Mouse (Mus musculus): ENCODE results near the gene Itsn1.

Gene Itsn1

DNA sequence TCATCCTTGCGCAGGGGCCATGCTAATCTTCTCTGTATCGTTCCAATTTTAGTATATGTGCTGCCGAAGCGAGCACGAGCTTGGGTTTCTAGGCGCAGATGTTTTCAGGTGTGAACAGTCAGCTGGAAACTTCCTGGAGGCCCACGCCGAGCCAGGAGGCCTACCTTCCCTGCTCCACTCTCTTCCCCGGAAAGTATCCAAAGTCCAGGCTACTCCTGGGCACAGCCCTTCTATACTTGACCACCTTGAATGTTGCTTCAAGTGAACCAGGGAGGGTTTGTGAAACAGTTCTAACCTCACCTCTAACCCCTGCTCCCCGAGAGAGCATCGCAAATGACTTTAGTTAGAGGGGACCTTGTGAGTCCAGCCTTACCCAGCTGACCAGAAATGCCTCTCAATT lies 192.3 kb downstream of the Itsn1 start:
- no peak for DNase-seq

DNA sequence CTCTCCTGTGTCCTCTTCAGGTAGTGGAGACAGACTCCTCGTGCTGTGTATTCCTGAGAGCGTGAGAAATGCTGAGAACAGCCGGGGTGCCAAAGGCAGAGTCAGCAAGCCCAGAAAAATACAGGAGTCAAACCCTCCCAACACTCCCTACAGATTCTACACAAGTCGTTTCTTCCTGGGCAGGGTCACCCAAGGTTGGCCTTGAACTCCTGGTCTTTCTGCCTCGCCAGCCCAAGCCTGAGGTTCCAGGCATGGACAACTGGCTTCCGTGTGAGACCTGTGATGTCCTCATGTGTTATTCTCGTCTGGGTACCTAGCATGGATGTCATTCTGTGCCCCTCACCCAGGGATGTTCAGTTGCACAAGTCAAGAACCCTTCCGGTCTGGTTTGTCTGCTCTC lies 193.9 kb downstream of the Itsn1 start:
- DNase-seq, result no peak

DNA sequence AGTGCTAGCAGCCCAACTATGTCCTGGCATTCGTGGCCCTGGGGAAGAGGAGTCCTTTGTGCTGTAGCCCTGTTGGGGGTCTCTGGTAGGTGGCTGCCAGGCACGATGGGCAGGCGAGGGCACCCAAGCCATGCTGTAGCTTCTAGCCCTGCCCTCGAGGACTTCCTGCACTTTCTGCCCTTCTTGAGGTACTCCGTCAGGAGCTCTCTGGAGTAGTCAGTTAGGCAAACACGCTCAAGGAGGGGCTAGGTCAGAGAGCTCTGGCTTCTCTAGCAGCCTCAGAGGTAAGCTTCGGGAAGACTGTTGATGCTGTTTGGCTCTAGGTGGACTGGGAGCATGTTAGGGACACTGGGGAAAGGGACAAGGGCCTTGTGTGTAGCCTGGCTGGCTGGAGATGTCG lies 195.3 kb downstream of the Itsn1 start:
- DNase-seq, result no peak

DNA sequence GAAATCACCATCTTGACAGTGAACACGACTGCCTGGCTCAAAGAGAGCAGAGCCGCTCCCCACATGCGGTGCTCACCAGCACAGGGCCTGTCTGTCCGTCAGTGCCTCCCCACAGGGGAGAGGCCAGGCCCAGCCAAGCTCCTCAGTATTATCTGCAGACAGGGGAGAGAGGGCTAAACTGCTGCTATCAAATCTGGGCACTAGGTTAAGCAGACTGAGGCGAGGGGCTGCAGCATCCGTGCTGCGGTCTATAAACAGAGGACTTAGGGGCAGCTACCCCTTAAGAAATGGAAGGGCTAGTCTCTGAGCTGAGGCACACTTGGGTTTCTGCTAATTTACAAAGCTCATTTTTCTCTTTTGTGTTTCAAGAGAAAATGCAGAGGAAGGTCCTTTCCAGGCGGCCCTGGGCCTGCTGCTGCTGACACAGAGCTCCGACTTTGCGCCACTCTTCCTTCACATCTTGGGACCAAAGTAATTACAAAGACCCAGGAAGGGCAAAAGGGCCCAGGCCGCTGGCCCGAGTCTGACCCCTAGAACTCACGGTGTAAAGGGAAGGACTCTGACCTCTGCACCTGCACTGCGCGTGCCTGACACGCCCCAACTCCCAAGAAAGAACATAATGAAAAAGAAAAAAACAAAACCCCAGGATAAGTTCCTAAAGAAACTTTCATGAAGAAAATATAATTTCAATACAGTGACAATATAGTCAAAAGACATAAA lies 199.0 kb downstream of the Itsn1 start:
- DNase-seq, result no peak

DNA sequence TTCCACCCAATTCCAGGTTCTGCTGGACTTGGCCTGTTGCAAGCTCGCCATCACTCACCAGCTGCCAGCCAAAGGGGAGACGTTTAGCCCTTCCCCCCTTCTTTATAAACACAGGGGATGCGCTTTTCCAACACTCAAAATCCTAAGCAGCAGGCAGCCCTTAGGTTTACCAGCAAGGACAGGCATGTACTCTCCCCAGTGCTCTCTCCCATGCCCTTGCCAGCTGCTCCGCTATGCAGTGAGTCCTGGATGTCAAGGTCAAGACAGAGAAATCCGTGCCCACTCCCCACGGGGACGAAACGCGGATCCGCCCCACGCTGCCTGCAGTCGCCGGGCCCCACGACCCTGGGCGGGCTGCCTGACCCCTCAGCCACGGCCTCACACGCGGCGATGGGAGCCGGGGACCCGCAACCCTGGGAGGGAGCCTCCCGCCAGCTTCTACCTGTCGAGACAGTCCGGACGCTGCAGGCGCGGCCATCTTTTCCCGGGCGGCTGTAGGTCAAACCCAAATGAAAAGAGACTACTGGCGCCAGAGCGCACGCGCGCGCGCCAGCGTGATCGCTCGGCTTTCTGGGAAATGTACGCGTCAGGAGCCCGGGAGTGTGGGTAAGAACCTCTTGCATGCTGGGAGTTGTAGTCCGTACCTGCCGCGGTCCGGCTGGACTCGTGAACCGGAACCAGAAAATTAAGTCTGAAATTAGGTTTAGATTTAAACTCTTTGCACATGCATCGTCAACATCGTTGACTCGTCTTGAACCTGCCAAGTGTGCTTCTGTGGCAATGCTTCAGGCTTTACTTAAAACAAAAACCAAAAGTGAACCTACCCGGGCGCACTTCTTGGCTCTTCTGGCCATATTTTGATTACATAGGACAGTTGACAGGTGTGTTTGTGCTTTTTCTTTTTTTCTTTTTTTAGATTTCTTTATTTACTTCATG lies 202.3 kb downstream of the Itsn1 start:
- DNase-seq, result peak; percentile 91

DNA sequence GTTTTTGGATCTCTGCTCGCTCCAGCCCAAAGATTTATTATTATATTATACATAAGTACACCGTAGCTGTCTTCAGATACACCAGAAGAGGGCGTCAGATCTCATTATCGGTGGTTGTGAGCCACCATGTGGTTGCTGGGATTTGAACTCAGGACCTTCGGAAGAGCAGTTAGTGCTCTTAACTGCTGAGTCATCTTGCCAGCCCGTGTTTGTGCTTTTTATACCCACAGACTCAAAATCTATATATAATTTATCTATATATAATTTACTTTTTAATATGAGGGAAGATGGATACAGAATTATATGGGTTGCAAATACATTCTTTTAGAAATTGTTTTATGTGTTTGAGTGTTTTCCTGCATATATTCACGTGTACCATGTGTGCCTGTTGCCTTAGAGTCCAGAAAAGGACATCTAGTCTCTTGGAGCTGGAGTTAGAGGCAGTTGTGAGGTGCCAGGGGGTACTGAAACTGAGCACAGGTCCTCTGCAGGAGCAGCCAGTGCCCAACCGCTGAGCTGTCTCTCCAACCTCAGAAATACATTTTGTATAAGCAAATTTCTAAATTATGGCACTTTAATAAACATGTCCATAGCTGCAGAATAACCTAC lies 203.1 kb downstream of the Itsn1 start:
- no peak for DNase-seq

DNA sequence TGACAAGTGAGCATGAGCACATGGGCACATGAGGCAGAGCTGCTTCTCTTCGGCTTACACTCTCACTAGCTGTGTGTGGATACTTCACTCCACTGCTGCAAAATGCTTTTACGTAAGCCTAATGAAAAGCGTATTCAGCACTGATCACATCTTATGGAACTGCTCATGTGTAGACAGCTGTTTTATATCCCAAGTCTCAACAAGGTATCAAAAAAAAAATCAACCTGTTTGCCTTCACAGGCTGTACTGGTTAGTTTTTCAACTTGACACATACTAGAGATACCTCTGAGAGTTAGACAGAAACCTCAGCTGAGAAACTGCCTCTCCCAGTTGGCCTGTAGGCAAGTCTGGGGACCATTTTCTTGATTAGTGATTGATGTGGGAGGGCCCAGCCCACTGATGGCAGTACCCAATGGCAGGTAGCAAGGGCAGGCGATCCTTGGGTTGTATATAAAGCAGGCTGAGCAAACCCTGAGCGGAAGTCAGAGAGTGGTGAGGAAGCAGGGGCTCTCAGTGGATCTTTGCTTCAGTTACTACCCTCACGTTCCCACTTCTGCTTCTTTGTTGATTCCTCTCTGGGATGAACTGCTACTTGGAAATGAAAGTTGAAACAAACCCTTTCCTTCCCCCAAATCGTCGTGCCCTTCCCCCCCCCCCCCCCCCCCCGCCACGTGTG lies 203.9 kb downstream of the Itsn1 start:
- no peak for DNase-seq

DNA sequence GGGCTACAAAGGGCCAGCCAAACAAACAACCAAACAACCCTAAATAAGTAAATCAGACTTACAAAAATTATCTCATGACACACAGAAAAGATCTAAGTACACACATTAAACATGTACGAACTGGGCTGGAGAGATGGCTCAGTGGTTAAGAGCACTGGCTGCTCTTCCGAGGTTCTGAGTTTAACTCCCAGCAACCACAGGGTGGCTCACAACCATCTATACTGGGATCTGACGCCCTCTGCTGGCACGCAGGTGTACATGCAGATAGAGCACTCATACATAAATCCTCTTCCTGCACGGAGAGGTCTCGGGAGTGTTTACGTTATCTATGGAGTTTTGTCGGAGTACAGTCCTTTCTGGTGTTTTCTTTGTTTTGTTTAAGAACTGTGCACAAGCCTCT lies 206.0 kb downstream of the Itsn1 start:
- DNase-seq, result peak; percentile 73

DNA sequence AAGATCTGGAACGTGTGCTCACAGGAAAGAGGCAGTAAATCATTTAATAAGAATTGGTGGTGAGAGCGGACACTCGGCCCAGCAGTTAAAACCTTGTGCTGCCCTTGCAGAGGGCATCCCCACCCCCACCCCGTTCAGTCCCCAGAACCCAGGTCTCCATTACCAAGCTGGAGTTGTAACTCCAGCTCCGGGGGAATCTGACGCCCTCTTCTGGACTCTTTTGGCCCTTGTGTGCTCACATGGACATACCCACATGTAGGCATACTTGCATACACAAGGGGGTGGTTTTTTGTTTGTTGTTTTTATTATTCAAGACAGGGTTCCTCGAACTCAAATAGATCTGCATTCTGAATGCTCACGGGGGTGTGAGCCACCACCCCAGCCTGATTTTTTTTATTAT lies 206.6 kb downstream of the Itsn1 start:
- DNase-seq, result no peak

DNA sequence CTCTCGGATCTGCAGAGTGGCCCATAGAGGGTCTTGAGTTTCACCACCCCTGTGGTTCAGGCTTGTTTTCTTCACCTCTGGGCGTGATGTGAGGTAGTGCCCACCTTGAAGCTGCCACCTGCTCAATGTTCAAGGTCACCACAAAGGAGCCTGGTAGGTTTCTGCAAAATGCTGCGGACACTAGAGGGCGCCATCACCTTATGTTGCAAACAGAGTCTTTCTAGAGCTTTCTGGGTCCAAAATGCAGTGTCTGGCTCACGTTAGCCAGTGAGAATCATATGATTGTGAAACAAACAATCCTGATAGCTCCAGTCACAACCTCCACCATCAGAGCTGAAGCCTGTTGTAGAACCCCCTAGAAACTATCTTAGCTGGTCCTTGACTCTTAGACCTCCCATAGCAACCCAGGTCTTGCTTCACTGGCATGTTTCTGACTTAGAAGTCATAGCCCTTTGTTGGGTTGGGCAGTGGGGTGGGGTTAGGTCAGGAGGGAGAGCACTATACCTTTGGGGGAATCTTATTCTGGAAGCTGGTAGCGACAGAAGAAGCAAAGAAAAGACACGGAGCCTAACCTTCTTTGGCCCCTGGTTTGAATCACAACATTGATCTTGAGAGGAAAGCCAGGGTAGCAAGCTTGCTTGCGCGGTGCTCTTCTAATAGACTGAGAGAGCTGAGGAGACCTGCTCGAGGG lies 207.4 kb downstream of the Itsn1 start:
- peak; percentile 92 for DNase-seq

DNA sequence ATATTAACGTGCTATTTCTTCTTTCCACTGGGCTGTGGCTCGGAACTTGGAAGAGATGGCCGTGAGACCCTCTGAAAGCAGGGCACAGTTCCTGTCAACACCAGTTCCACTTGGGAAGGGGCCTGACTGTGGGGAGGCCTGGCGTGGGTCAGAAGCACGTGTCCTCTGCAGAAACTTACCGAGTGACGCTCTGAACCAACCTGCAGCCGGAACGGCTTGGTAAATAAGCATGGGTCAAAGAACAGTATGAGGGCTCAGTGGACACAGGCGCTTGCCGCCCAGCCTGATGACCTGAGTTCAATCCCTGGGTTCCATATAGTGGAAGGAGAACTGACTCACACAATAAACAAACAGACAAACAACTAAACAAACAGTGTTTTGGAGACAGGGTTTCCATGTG lies 208.2 kb downstream of the Itsn1 start:
- DNase-seq, result no peak

DNA sequence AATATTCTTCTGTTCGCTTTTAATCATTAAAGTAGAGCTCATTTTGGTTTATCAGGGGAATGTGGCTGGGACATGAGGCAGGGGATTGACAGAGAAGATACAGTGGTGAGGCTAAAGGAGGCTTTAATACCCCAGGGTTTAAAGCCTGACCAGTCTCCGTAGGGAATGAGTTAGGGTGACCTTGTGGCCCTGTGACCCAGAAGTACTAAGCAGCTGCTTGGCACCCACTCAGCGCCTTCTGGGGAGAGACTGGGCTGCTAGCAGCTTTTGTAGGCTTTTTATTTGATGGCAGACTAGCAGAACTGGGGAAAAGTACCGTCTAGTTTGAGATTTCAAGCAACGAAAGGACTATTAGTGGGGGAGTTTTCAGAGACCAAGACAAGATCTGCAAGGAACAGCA lies 209.1 kb downstream of the Itsn1 start:
- no peak for DNase-seq

DNA sequence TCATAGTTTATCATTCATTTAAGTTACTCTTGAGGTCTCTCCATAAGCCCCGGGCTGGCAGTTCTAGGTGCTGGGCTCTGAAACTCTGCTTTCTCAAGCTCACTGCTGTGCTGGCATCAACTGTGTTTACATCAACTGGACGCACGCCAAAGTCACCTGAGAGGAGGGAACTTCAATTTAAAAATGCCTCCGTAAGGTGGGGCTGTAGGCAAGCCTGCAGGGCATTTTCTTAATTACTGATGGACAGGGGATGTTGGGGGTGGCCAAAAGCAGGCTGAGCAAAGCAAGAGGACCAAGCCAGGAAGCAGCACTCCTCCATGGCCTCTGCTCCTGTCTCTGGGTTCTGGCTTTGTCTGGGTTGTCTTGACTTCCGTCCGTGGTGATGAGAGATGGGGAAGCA lies 211.6 kb downstream of the Itsn1 start:
- DNase-seq, result no peak

DNA sequence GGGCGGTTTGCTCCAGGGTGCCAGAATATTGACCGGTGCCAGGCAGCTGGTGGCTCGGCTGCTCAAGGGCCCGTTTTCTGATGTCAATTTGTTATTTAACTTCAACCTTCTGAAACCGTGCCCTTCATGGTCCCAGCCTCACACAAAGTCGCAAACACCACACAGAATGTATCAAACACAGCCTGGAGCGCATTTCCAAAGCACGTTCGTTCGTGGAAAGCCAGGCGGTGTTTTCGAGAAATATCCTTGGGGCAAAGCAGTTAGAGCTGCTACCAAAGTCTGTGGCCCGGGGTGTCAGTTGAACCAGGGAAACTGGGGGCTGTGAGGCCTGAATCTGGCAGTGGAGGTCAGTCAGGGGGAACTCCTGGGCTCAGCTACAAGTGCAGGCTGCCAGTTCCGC lies 213.1 kb downstream of the Itsn1 start:
- no peak for DNase-seq

DNA sequence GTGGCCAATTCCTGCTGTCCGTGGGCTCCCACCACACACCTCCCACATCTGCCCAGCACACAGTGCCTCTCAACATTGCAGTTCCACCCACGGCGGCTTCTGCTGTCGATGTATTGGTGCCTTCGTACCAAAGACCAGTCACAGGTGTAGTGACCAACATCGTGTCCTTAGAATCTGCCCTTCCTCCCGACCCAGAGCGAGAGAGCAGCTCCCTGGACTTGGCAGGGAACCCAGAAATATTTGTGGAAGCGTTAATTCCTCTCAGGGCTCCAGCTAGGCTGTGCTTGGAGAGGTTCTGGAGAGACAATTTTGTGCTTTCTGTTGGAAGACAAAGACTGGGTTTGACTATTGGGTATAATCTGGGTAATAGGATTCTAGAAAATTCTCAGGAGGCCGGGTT lies 217.2 kb downstream of the Itsn1 start:
- no peak for DNase-seq

DNA sequence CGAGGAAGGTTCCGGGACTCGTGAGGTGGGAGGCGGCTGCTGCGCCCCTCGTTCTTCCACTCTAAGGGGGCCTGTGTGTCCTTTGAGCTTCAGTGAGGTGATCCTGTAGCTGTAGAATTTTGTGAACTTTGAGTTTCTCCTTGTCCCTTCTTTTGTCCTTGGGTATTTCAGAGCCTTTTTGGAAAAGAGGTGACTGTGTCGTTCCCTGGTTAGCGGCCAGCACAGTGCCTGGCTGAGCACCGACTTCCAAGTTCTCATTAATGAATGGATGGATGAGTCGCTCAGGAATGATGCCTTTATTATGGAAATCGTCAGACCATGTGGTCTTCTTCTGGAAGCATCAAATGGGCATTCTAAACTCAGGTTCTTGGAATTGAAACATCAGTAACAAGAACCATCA lies 218.0 kb downstream of the Itsn1 start:
- no peak for DNase-seq

DNA sequence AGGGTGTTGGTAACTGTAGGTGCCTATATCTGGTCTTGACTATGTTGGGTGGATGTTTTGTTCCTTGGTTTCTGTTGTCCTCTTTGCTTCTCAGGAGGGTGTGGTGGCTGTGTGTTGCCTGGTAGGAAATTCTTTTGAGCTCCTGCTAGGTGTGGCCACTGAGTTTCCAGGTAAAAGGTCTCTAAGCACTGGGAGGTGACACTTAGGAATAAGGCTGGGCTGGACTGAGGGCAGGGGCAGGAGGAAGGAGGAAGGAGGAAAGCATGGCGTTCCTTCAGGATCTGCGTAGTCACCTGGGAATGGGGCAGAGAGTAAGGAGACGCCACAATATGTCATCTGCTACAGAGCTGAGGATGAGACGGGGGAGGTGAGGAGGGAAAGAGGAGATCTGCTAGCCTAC lies 224.9 kb downstream of the Itsn1 start:
- no peak for DNase-seq

DNA sequence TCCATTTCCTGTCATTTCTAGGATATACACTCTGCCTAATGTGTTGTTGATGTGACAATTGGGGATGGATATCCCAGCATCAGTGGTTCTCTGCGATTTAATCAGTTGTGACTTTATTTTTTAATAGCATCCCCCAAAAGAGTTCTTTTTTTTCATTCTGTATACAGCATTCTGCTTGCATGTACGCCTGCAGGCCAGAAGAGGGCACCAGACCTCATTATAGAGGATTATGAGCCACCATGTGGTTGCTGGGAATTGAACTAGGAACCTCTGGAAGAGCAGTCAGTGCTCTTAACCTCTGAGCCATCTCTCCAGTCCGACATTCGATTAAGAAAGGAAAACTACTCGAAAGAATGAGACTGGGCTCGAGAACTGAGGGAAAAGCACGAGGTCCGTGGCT lies 225.7 kb downstream of the Itsn1 start:
- DNase-seq, result no peak

DNA sequence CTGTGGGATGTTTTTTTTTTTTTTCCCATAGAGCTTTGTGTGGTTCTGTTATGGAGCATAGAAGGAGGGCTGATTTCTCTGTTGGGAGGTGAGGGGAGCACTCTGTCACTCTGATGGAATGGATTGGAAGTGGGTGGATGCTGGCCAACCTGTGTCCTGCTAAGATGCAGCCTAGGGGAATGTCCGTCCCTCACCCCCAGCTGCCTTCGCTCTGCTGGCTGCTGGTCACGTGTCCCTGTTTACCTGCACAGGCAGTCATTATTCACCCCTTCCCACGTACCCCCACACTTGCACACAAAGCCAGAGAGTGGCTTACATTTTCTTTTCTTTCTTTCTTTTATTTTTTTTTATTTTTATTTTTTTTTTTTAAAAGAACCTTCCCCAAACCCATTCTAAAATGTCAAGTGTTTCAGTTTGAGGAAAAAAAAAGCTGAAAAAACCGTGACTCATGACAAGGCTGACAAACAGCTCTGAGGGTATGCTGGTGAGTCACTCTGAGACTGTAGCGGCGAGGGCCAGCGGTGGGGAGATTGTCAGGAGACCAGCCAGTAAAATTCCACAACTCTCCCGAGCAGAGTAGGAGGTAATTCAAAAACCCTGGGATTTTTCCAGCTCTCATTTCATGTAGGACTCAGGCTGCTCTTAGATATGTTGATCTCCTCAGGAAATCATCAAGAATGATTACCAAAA lies 233.3 kb downstream of the Itsn1 start:
- DNase-seq, result peak; percentile 63

DNA sequence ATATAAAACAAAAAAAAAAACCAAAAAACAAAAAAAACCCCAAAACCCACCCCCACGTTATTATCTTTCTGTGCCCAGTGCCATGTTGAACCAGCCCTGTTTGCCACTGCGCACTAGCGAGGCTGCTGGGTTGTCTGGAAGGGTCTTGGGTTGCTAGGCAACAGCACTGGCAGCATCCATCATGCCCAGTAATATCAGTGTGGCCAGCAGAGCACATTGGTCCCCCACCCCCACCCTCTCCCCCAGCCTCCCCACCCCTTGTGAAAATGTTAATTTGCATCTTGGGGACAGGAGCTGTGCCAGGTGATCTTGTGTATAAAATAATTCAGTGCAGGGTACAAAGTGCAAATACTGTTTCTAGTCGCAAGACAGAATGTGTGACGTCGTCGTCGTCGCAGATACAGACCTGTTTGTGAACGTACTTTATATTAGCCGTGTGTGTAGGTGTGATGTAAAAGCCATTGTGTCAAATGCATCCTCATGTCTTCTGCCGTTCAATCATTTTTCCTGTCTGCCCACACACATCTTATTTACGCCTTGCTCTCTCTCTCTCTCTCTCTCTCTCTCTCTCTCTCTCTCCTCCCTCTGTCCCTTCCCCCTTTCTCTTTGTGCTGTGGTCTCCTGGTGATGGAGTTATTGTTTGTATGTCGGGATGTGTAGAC lies 233.9 kb downstream of the Itsn1 start:
- no peak for DNase-seq

DNA sequence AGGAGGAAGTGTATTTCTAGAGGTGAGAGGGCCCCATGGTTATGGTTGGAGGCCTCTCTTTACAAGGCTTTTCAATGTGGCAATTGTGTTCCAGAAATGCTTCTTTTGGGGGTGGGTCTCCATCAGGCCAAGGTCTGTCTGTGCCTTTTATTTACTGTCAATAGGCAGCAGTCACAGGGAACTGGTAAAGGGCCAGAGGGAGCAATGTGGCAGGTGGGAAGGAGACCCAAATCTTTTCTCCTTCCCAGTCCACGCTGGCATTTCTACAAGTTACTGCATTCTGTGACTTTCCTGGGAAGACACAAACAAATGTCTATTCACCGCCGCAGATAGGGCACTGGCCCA lies 234.4 kb downstream of the Itsn1 start:
- DNase-seq, result no peak

Data from right cerebral cortex, postnatal 14 days (tissue).